Mouse (Mus musculus): ENCODE data around the gene Ppa2. TPM values are rescaled to one million over a fixed set of nuclear protein-coding genes. Genes with fewer than 3 reads are reported as not detected.
A peak's percentile ranks its signal among the peaks of the same experiment; 100 is the strongest.

Gene Ppa2
- total and polyA plus RNA-seq, 3 experiments = 33.6 to 36.3 TPM; not detected in 1

- Histone ChIP-seq H3K79me2 (ENCODE audit: control insufficient read depth, insufficient read depth, low read length, poor library complexity) (no peaks in the 10 kb centered on the region), H3K27me3 (ENCODE audit: control insufficient read depth in 1 of 2, insufficient read depth in 2 of 2, low read length in 2 of 2) (no peaks in the 10 kb centered on the region), H3K9ac (ENCODE audit: control insufficient read depth, low read depth, low read length, poor library complexity, severe bottlenecking) (no peak overlapping the region), H3K4me3 (ENCODE audit: control insufficient read depth in 1 of 2, insufficient read depth in 1 of 2, low read depth in 2 of 2, low read length in 2 of 2) (no peak overlapping the region), H3K4me1 (ENCODE audit: control insufficient read depth in 1 of 2, insufficient read depth in 2 of 2, low read length in 2 of 2) (peaks cover 0 to 9% of the 10 kb centered on the region in 2 experiments; a peak in 2 of 4 replicates), H3K27ac (ENCODE audit: control insufficient read depth, low read depth, low read length) (no peak overlapping the region), H3K36me3 (ENCODE audit: control insufficient read depth in 1 of 2, insufficient read depth in 2 of 2, low read length in 2 of 2) (peaks cover 0 to 2% of the 10 kb centered on the region in 2 experiments; a peak in 1 of 4 replicates), H3K9me3 (replicated peaks; ENCODE audit: insufficient read depth, low read length) (no peaks in the 10 kb centered on the region)
- no peak for DNase-seq (ENCODE audit: low read depth, low spot score)
- TF ChIP-seq TBP (IDR thresholded peaks at IDR 0.05; ENCODE audit: low read depth, low read length) (no peak), CHD2 (IDR thresholded peaks at IDR 0.05; ENCODE audit: low read length) (no peak), ZKSCAN1 (IDR thresholded peaks at IDR 0.05; ENCODE audit: low read depth, low read length) (peak; percentile 82), E2F4 (IDR thresholded peaks at IDR 0.05; ENCODE audit: borderline replicate concordance, low read depth, low read length) (no peak)
Observed at GRCm38 (mm10) chr3:133317845-133318244, 7.9 kb downstream of the Ppa2 start.

- TF ChIP-seq SIN3A (IDR thresholded peaks at IDR 0.05; ENCODE audit: low read length) = no peak
- no peak for TF ChIP-seq NELFE (IDR thresholded peaks at IDR 0.05; ENCODE audit: low read depth, low read length)
- no peak for TF ChIP-seq GATA1 (IDR thresholded peaks at IDR 0.05; ENCODE audit: low read depth, low read length)
- no peak for TF ChIP-seq ZC3H11A (IDR thresholded peaks at IDR 0.05; ENCODE audit: low read depth, low read length)
- no peak for TF ChIP-seq POLR2AphosphoS5 (IDR thresholded peaks at IDR 0.05; ENCODE audit: borderline replicate concordance, low read depth, low read length)
- TF ChIP-seq MEF2A (IDR thresholded peaks at IDR 0.05; ENCODE audit: extremely low read depth, insufficient replicate concordance, low read depth, low read length, poor library complexity, severe bottlenecking) = no peak
- no peak for TF ChIP-seq TBP (IDR thresholded peaks at IDR 0.05; ENCODE audit: low read depth, low read length)
- H3K9ac ChIP-seq (ENCODE audit: control insufficient read depth, low read depth, low read length, poor library complexity, severe bottlenecking) = no peak overlapping the region
- no peaks in the 10 kb centered on the region for H3K79me2 ChIP-seq (ENCODE audit: control insufficient read depth, insufficient read depth, low read length, poor library complexity)
- no peaks in the 10 kb centered on the region for H3K27me3 ChIP-seq (ENCODE audit: control insufficient read depth in 1 of 2, insufficient read depth in 2 of 2, low read length in 2 of 2)
- H3K4me3 ChIP-seq (ENCODE audit: control insufficient read depth in 1 of 2, insufficient read depth in 1 of 2, low read depth in 2 of 2, low read length in 2 of 2) = no peak overlapping the region
- H3K36me3 ChIP-seq (ENCODE audit: control insufficient read depth in 1 of 2, insufficient read depth in 2 of 2, low read length in 2 of 2) = peaks cover 0 to 2% of the 10 kb centered on the region in 2 experiments; a peak in 1 of 4 replicates
- H3K9me3 ChIP-seq (replicated peaks; ENCODE audit: insufficient read depth, low read length) = no peaks in the 10 kb centered on the region
- H3K4me1 ChIP-seq (ENCODE audit: control insufficient read depth in 1 of 2, insufficient read depth in 2 of 2, low read length in 2 of 2) = peaks cover 0 to 1% of the 10 kb centered on the region in 2 experiments; a peak in 1 of 4 replicates
- H3K27ac ChIP-seq (ENCODE audit: control insufficient read depth, low read depth, low read length) = no peak overlapping the region
- no peak for DNase-seq (ENCODE audit: low read depth, low spot score)
Observed at GRCm38 (mm10) chr3:133318596-133318995, 8.7 kb downstream of the Ppa2 start.

GRCm38 (mm10) chr3:133319795-133320194, 9.9 kb downstream of the Ppa2 start:
- 0 out of 4 replicates have a peak, but pooled peaks cover 0 to under 1% of the 10 kb centered on the region in 2 experiments for H3K36me3 ChIP-seq (ENCODE audit: control insufficient read depth in 1 of 2, insufficient read depth in 2 of 2, low read length in 2 of 2)
- DNase-seq (ENCODE audit: low read depth, low spot score) = no peak
- TF ChIP-seq RCOR1 (IDR thresholded peaks at IDR 0.05; ENCODE audit: low read depth, low read length) (no peak), MAFK (IDR thresholded peaks at IDR 0.05; ENCODE audit: borderline replicate concordance, low read depth, low read length) (no peak), MYB (IDR thresholded peaks at IDR 0.05; ENCODE audit: low read depth, low read length) (no peak), BHLHE40 (IDR thresholded peaks at IDR 0.05; ENCODE audit: borderline replicate concordance, low read depth, low read length) (no peak), ZKSCAN1 (IDR thresholded peaks at IDR 0.05; ENCODE audit: low read depth, low read length) (no peak), POLR2A (IDR thresholded peaks at IDR 0.05; ENCODE audit: control insufficient read depth in 1 of 2, insufficient read depth in 1 of 2, low read depth in 1 of 2, low read length in 2 of 2, poor library complexity in 1 of 2) (no peak)
- H3K27ac ChIP-seq (ENCODE audit: control insufficient read depth, low read depth, low read length) = no peak overlapping the region
- no peaks in the 10 kb centered on the region for H3K9me3 ChIP-seq (replicated peaks; ENCODE audit: insufficient read depth, low read length)
- H3K4me1 ChIP-seq (ENCODE audit: control insufficient read depth in 1 of 2, insufficient read depth in 2 of 2, low read length in 2 of 2) = no peaks in the 10 kb centered on the region; a peak in 1 of 4 replicates
- H3K79me2 ChIP-seq (ENCODE audit: control insufficient read depth, insufficient read depth, low read length, poor library complexity) = no peaks in the 10 kb centered on the region
- H3K4me3 ChIP-seq (ENCODE audit: control insufficient read depth in 1 of 2, insufficient read depth in 1 of 2, low read depth in 2 of 2, low read length in 2 of 2) = no peak overlapping the region
- H3K9ac ChIP-seq (ENCODE audit: control insufficient read depth, low read depth, low read length, poor library complexity, severe bottlenecking) = no peak overlapping the region
- no peaks in the 10 kb centered on the region for H3K27me3 ChIP-seq (ENCODE audit: control insufficient read depth in 1 of 2, insufficient read depth in 2 of 2, low read length in 2 of 2)

Measured in MEL (cell line).